Comparison of ENCODE assay signal across 13 mouse cellular contexts in genomic region chr9:77782201-77782600, GRCm38 (mm10). TPM values are rescaled to one million over a fixed set of nuclear protein-coding genes. Genes with fewer than 3 reads are reported as not detected.
DNase-seq lines count a peak whose midpoint lies in the region; ATAC-seq and TF ChIP-seq lines count a peak whose summit lies in the region.
"Had no signal": no experiment of that assay in that cellular context is flagged by ENCODE, and none has a peak within 500 bp of the region (broad histone marks: within the 10 kb centered on the region; RNA-seq: fewer than 3 reads in every experiment).

No protein-coding gene starts in this region.

- no peak for TF ChIP-seq CTCF in kidney, adult 2 months (conservative IDR thresholded peaks at IDR 0.05; ENCODE audit: insufficient read depth, insufficient read length, low read depth, low read length)

- H3K27ac ChIP-seq in intestine, embryonic 15.5 days, result 0 out of 2 replicates have a peak overlapping the region, but pooled peaks have one; percentile 72
- peak overlapping the region; percentile 98; the same call in 1 of the 2 replicates for H3K27ac ChIP-seq in kidney, adult 2 months (ENCODE audit: insufficient read depth, low read depth, low read length)
- H3K27ac ChIP-seq: liver, embryonic 13.5 days had no signal

- TF ChIP-seq POLR2A in kidney, adult 2 months (IDR thresholded peaks at IDR 0.05; ENCODE audit: low read depth, low read length), result no peak

- H3K4me2 ChIP-seq in intestine, embryonic 15.5 days (replicated peaks), result peak overlapping the region; percentile 27; the same call in 1 of the 2 replicates
- H3K4me2 ChIP-seq: liver, embryonic 13.5 days had no signal

- DNase-seq in kidney, adult 2 months, result peak; percentile 94
- DNase-seq in kidney, postnatal 25 days, result peak; percentile 76 to 77
- DNase-seq in right cerebral cortex, adult 2 months (ENCODE audit: low spot score in 2 of 2), result no peak
- DNase-seq in right cerebral cortex, postnatal 14 days, result no peak
- DNase-seq in retina, embryonic 14.5 days (ENCODE audit: low spot score), result no peak
- DNase-seq: adrenal gland, adult 8-10 months; cerebellum, adult 2 months; liver, embryonic 13.5 days; right cerebral cortex, adult 18-20 months had no signal

- no peaks in the 10 kb centered on the region for H3K4me1 ChIP-seq in intestine, embryonic 15.5 days (replicated peaks)
- peaks cover 36% of the 10 kb centered on the region for H3K4me1 ChIP-seq in kidney, adult 2 months (ENCODE audit: control insufficient read depth, insufficient read depth, low read length)
- H3K4me1 ChIP-seq: liver, embryonic 13.5 days; megakaryocyte, embryonic 14.5 days had no signal

- H3K36me3 ChIP-seq in intestine, embryonic 15.5 days, result no peaks in the 10 kb centered on the region
- H3K36me3 ChIP-seq in kidney, adult 2 months (ENCODE audit: control insufficient read depth, insufficient read depth, low read length), result peaks cover 15% of the 10 kb centered on the region

- ATAC-seq in intestine, embryonic 15.5 days, result peak; percentile 77
- ATAC-seq in neutrophil, adult 5-6 weeks (ENCODE audit: extremely low read depth, insufficient number of reproducible peaks, low FRiP score, poor library complexity, severe bottlenecking), result peak; percentile 35; the same call in 1 of the 2 replicates

- H3K9me3 ChIP-seq in intestine, embryonic 15.5 days, result no peaks in the 10 kb centered on the region
- H3K9me3 ChIP-seq: G1E; liver, embryonic 13.5 days; megakaryocyte, embryonic 14.5 days had no signal

- 50% methylated on average over 4 of the region's 4 CpGs for WGBS in intestine, embryonic 15.5 days
- 18% methylated on average over 4 of the region's 4 CpGs for WGBS in kidney, adult 2 months

- H3K27me3 ChIP-seq in intestine, embryonic 15.5 days (replicated peaks), result no peaks in the 10 kb centered on the region
- no peaks in the 10 kb centered on the region for H3K27me3 ChIP-seq in kidney, adult 2 months (replicated peaks; ENCODE audit: control insufficient read depth, insufficient read depth, low read length)
- H3K27me3 ChIP-seq: liver, embryonic 13.5 days; megakaryocyte, embryonic 14.5 days had no signal

- no peak overlapping the region for H3K4me3 ChIP-seq in intestine, embryonic 15.5 days (replicated peaks)
- H3K4me3 ChIP-seq in kidney, adult 2 months (ENCODE audit: insufficient read depth, low read depth, low read length), result no peak overlapping the region
- H3K4me3 ChIP-seq: liver, embryonic 13.5 days; megakaryocyte, embryonic 14.5 days had no signal

- no peak overlapping the region for H3K9ac ChIP-seq in intestine, embryonic 15.5 days
- H3K9ac ChIP-seq: liver, embryonic 13.5 days had no signal

RNA-seq across cellular contexts. Expression of gene Gclc, which starts 27.9 kb away (rescaled TPM):
- 13.0 and 13.5 TPM in 2 replicates for polyA plus RNA-seq in intestine, embryonic 15.5 days (2015; fragmentation: Nextera tagmentation; extraction: Ambion mirVana)
- polyA plus RNA-seq in kidney, adult 2 months (2012; rRNA removed), result 88.7 and 99.9 TPM in 2 replicates
- total RNA-seq in neutrophil, adult 5-6 weeks (2017), result 25.8 and 28.4 TPM in 2 replicates

Comparison
In these comparisons a context has a peak if more than half of its experiments do, and no peak if none do; other contexts are left out.
1. DNase-seq: peak in kidney, adult 2 months (single experiment) and kidney, postnatal 25 days (2 of 2); none in right cerebral cortex, adult 2 months (0 of 2), right cerebral cortex, postnatal 14 days (single experiment) and retina, embryonic 14.5 days (single experiment).